Mouse (Mus musculus) leukemia stem cell, adult 10-12 weeks (primary cell): ENCODE data around the gene Pnma1. TPM values are rescaled to one million over a fixed set of nuclear protein-coding genes. Genes with fewer than 3 reads are reported as not detected.

ENCODE experiments used
- polyA plus RNA-seq: library from polyadenylated mRNA; stranded (reverse); fragments of >175 nt; gene quantifications from 2 replicates; pipeline ENCODE4 v1.2.3, GENCODE M21; 2012; ENCODE audit warnings: low replicate concordance

Pnma1 gene
- 0.57 and 0.73 TPM in 2 replicates for polyA plus RNA-seq

GRCm38 (mm10) chr12:84147954-84148621 is at the start of gene Pnma1:
Gene Pnma1 (minus strand): TSS chr12:84148489.

DNA sequence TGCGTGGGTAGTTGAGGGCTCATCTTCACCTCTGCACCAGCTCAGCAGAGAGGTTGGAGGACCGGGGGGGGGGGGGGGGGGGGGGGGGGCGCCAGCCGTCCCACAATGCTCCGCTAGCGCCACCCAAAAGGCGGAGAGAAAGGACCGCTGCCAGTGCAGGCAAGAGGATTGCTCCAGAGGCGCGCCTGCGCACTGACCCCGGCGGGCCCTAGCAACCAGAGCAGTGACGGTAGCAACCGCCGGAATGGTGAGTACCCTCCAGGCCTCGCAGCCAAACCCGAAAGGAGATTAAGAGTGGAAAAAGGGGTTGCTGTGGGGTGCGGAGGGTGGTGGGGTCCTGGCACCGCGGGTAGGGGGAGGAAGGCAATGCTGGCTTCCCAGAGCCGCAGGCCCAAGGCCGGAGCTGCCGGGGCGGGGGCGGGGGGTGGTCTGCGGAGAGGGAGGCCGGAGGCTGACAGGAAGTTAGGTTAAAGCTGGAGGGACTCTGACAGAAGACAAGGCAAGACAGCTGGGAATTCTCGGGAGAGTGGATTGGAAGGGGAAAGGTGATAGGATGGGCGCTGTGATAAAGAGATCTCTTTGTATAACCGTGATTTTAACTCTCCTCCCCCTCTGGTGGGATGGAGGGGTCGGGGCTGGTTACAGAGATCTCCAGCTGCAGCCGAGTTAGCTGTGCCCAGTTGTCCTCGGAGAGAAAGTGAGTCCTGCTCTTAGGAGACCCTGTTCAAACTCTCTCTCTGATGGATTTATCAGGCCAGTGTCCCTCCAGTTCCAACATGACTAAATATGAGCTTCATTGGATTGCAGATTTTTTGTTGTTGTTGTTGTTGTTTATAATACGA is 33.9 kb downstream of the Pnma1 start, which contains the start of gene Dnal1:
Gene Dnal1 (plus strand): TSS at position 214 of the 842 bp plus-strand sequence.

GRCm38 (mm10) chr12:84100604-84101492 is 47.4 kb downstream of the Pnma1 start, which contains the start of gene Acot6:
Gene Acot6 (plus strand): TSS chr12:84100654.

Other genes with a start within 250 kb of the Pnma1 start
- 18.7 and 32.0 TPM in 2 replicates for gene Numb, start 226.6 kb downstream of the Pnma1 start, polyA plus RNA-seq
- gene Riox1, start 197.9 kb downstream of the Pnma1 start, polyA plus RNA-seq = 79.6 and 80.0 TPM in 2 replicates
- gene Heatr4, start 163.6 kb downstream of the Pnma1 start, polyA plus RNA-seq = not detected in 2 replicates
- gene Acot2, start 160.6 kb downstream of the Pnma1 start, polyA plus RNA-seq = 8.2 and 14.4 TPM in 2 replicates
- 1.5 and 2.1 TPM in 2 replicates for gene Acot1, start 139.0 kb downstream of the Pnma1 start, polyA plus RNA-seq
- gene Acot4, start 110.1 kb downstream of the Pnma1 start, polyA plus RNA-seq = 0.28 and 0.70 TPM in 2 replicates
- gene Gm49366, start 109.6 kb downstream of the Pnma1 start, polyA plus RNA-seq = not detected in 2 replicates
- gene Acot3, start 96.3 kb downstream of the Pnma1 start, polyA plus RNA-seq = not detected in 2 replicates
- not detected in 2 replicates for gene Acot5, start 79.2 kb downstream of the Pnma1 start, polyA plus RNA-seq
- 1.6 and 2.9 TPM in 2 replicates for gene Acot6, start 47.8 kb downstream of the Pnma1 start, polyA plus RNA-seq
- 0.16 TPM in 1 of 2 replicates, not detected in the other for gene Dnal1, start 34.1 kb downstream of the Pnma1 start, polyA plus RNA-seq
- gene Elmsan1, start 70.4 kb upstream of the Pnma1 start, polyA plus RNA-seq = 52.1 and 104 TPM in 2 replicates
- 1.2 and 1.5 TPM in 2 replicates for gene Ptgr2, start 136.7 kb upstream of the Pnma1 start, polyA plus RNA-seq
- 2.0 and 2.6 TPM in 2 replicates for gene Zfp410, start 168.4 kb upstream of the Pnma1 start, polyA plus RNA-seq
- gene Coq6, start 213.2 kb upstream of the Pnma1 start, polyA plus RNA-seq = 4.8 and 9.2 TPM in 2 replicates
- gene Fam161b, start 213.3 kb upstream of the Pnma1 start, polyA plus RNA-seq = 0.49 TPM in 1 of 2 replicates, not detected in the other